Mouse (Mus musculus) right cerebral cortex, postnatal 4 days (tissue): ENCODE measurements around the gene Tbc1d8b.

Source experiments
- DNase-seq: peaks from one replicate; pipeline ENCODE4 v3.0.0-alpha.2; 2022

Gene Tbc1d8b

GRCm38 (mm10) chrX:139780988-139781387 lies 96.2 kb downstream of the Tbc1d8b start:
- DNase-seq: no peak

DNA sequence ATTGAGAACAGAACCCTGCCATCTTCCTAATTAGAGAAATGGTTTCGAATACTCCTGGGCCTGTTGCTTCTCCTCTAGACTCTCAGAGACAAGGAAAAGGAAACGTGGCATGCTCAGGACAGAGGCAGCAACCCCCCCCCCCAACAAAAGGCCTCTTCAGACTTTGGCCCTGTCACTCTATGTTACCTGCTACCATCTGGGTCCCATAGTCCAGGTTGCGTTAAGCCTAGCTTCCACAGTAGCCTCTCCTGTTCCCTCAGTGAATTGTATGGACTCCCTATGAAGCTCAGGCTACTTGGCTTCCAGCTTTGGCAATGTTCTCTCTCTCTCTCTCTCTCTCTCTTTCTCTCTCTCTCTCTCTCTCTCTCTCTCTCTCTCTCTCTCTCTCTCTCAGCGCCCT lies 96.8 kb downstream of the Tbc1d8b start:
- no peak for DNase-seq

GRCm38 (mm10) chrX:139782278-139783044 lies 97.7 kb downstream of the Tbc1d8b start, which contains the start of gene Ripply1:
Gene Ripply1 (minus strand): TSS chrX:139782353.
- DNase-seq: no peak

DNA sequence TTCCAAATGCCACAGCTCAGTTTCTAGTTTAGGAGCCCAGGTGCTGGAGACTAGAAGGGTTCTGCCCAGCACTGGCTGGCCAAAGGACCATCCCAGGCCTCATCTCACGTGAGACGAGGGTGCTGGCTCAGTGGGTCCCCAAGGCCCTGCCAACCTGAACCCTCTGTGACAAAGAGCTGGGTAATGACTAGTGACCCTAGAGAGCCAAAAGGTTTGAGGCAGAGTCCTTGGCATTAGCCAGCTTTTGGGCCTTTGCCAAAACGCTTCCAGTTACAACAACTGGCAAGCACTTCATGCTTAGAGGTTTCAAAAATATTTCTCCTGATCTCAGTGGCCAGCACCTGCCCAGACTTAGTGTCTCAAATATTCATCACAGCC lies 98.2 kb downstream of the Tbc1d8b start:
- DNase-seq: no peak

DNA sequence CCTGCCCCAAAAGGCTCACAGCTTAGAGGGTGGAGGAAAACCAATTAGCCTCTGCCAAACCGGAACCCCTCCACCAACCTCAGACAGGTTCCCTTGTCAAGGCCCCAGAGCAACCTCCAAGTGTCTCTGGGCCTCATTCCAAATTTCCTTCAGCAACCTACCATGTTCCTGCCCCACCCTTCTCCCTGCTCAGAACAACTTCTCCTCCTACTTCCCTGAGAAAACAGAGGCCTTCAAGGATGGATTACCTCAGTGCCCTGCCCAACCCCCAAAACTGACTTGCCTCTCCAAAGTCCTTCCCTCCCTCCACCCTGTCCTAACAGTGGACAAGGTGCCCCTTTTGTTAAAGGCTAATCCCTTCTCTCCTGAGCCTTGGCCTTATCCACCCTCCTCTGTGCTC lies 101.0 kb downstream of the Tbc1d8b start:
- DNase-seq: no peak

DNA sequence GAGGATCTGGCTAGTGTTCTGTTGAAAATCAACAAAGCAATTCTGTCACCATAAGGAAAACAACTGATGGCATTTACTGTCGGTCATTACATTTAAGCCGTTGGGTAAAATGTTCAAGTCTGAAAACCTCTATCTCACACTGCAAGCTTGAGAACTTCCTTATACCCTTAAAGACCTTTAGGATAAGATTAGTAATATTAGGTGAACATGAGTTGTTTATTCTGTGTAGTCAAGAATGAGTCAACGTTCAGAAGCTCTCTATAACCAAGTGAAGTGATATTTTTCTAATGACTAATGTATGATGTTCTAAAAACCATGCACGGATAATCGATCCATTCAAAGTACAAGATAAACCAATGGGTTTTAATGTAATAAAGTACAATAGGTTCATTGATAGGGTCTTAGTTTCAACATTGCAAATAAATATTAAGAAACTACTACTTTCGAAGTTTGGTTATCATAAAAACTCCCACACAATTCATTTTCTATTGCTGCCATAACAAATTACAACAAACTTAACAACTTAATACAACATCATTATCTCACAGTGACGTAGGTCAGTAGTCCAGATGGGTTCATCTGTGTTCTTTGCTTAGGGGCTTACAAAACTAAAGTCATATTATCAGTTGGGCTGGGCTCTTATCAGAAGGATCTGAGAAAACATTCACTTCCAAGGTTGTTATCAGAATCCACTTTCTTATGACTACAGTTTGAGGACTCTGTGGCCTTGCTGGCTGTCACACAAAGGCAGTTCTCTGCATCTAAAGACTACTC lies 109.5 kb downstream of the Tbc1d8b start:
- DNase-seq: no peak

DNA sequence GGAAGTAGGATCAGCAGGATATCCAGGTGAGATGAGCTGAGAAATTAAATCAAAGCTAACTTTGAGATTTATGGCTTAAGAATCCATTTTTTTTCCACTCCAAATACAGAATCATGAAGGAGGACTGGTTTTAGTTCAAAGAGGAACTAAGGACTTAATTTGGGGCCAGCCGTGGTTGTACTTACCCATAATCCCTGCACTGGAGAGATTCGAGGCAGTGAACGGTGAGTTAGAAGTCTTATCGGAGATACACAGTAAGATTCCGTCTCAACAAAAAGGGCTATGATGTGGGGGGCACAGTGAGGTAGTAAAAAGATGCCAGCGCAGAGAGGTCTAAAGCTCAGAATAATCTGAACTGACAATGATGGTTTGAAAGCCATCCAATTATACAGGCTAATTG lies 111.2 kb downstream of the Tbc1d8b start:
- no peak for DNase-seq

- no peak for DNase-seq
Observed at GRCm38 (mm10) chrX:139797875-139798274, 113.1 kb downstream of the Tbc1d8b start.

DNA sequence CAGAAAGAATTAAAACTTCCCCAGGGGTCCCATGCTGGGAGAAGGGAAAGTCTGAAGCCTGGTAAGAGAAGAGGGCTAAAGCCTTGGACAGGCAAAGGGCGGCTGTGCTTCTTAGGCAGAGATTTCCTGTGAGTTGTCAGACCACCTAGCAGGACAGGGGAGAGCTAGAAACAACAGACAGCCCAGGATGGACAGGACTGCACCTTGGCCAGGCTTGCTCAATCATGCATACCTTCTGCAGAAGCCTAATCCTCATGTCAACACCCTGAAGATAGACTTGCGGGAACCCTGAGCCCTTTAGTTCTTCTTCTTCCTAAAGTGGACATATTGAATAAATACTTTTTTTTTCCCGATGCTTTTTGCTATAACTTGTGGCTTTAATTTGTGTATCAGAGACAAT lies 115.2 kb downstream of the Tbc1d8b start:
- no peak for DNase-seq

- no peak for DNase-seq
Observed at GRCm38 (mm10) chrX:139800406-139800878, 115.6 kb downstream of the Tbc1d8b start, which contains the start of gene Cldn2. Gene Cldn2 (plus strand): TSS chrX:139800828.
